Mouse (Mus musculus) G1E (cell line): ENCODE data around the gene E2f8. TPM values are rescaled to one million over a fixed set of nuclear protein-coding genes. Genes with fewer than 3 reads are reported as not detected.

Experiments used
- ATAC-seq: 2 replicates; pipeline ENCODE4 v1.8.0; 2016; ENCODE audit warnings: mild to moderate bottlenecking; ENCODE audit not compliant: insufficient number of reproducible peaks, poor library complexity, low FRiP score, severe bottlenecking; ENCODE audit errors: extremely low read depth
- DNase-seq: peaks from one replicate; pipeline ENCODE4 v3.0.0; 2012; ENCODE audit warnings: low spot score
- H3K27me3 ChIP-seq: 2 replicates; pipeline ENCODE4 v1.6.1; 2012; ENCODE audit warnings: mild to moderate bottlenecking, low read length, inconsistent platforms; ENCODE audit not compliant: insufficient read depth
- H3K36me3 ChIP-seq: replicated peaks from 2 replicates; pipeline ENCODE3; 2012; ENCODE audit warnings: mild to moderate bottlenecking, inconsistent platforms
- H3K4me1 ChIP-seq: 2 replicates; pipeline ENCODE4 v1.6.1; 2012; ENCODE audit warnings: low read depth, low read length, inconsistent platforms, mixed read lengths; ENCODE audit not compliant: insufficient read depth
- H3K4me3 ChIP-seq: 2 replicates; pipeline ENCODE4 v1.5.1; 2012; ENCODE audit warnings: low read depth, mild to moderate bottlenecking, inconsistent platforms, low read length, moderate library complexity, mixed read lengths
- H3K9me3 ChIP-seq: replicated peaks from 2 replicates; pipeline ENCODE4 v1.6.1; 2012; ENCODE audit warnings: inconsistent platforms
- CTCF ChIP-seq: IDR thresholded peaks from 2 replicates; pipeline ENCODE4 v1.5.1; 2012; ENCODE audit warnings: low read depth, low read length, inconsistent platforms, mixed read lengths
- GATA1 ChIP-seq: IDR thresholded peaks from 2 replicates; pipeline ENCODE4 v1.6.1; 2012; ENCODE audit warnings: borderline replicate concordance, low read length, inconsistent platforms, mixed read lengths
- GATA2 ChIP-seq: IDR thresholded peaks from 2 replicates; pipeline ENCODE4 v1.6.1; 2012; ENCODE audit warnings: low read depth, low read length, inconsistent platforms, borderline replicate concordance
- POLR2AphosphoS5 ChIP-seq: IDR thresholded peaks from 2 replicates; pipeline ENCODE4 v1.6.1; 2012; ENCODE audit warnings: low read depth, low read length, inconsistent platforms; ENCODE audit not compliant: insufficient replicate concordance
- TAL1 ChIP-seq: conservative IDR thresholded peaks from 2 replicates; pipeline ENCODE4 v1.6.1; 2012; ENCODE audit warnings: low read depth, low read length, inconsistent platforms, mixed read lengths
- polyA plus RNA-seq: library from polyadenylated mRNA; stranded (reverse); fragments of >175 nt; gene quantifications from 2 replicates; pipeline ENCODE4 v1.2.3, GENCODE M21; 2012
- total RNA-seq, 2 experiments: library from RNA; stranded (forward) in 1 of 2; stranded (reverse) in 1 of 2; fragments of 200-1000 nt in 1 of 2; fragments of >200 nt in 1 of 2; fragmentation: Nextera tagmentation in 1 of 2; gene quantifications; 2 replicates each; pipeline ENCODE4 v1.2.3; 2014 to 2017

Gene E2f8
- total and polyA plus RNA-seq, 3 experiments: 25.0 to 133 (median 35.0) TPM

- H3K9me3 ChIP-seq: no peaks in the 10 kb centered on the region
- no peak for DNase-seq
- H3K27me3 ChIP-seq: no peaks in the 10 kb centered on the region
- H3K36me3 ChIP-seq: peaks cover 94% of the 10 kb centered on the region
- no peak overlapping the region for H3K4me3 ChIP-seq
- no peak for TF ChIP-seq GATA2
- no peak for TF ChIP-seq CTCF
- no peak for TF ChIP-seq GATA1
- no peak for TF ChIP-seq TAL1
- TF ChIP-seq POLR2AphosphoS5: no peak
- ATAC-seq: no peak
- H3K4me1 ChIP-seq: no peaks in the 10 kb centered on the region
Measured at GRCm38 (mm10) chr7:48823621-48824020, 57.8 kb downstream of the E2f8 start.

GRCm38 (mm10) chr7:48821654-48822053, 59.7 kb downstream of the E2f8 start:
- Histone ChIP-seq H3K4me3 (no peak overlapping the region), H3K36me3 (peaks cover 99% of the 10 kb centered on the region), H3K9me3 (no peaks in the 10 kb centered on the region), H3K4me1 (no peaks in the 10 kb centered on the region), H3K27me3 (no peaks in the 10 kb centered on the region)
- ATAC-seq: no peak
- no peak for DNase-seq
- TF ChIP-seq GATA2 (no peak), TAL1 (no peak), POLR2AphosphoS5 (no peak), CTCF (no peak), GATA1 (no peak)

Other genes with a start within 250 kb of the E2f8 start
- not detected in 2 replicates for gene Mrgprb3, start 237.8 kb downstream of the E2f8 start, total RNA-seq (2014; fragmentation: Nextera tagmentation)
- gene Mrgprb3, start 237.8 kb downstream of the E2f8 start, total RNA-seq (2017): not detected in 2 replicates
- not detected in 2 replicates for gene Mrgprb3, start 237.8 kb downstream of the E2f8 start, polyA plus RNA-seq
- gene Zdhhc13, start 92.6 kb downstream of the E2f8 start, total RNA-seq (2014; fragmentation: Nextera tagmentation): 35.2 and 37.5 TPM in 2 replicates
- 28.5 and 31.0 TPM in 2 replicates for gene Zdhhc13, start 92.6 kb downstream of the E2f8 start, total RNA-seq (2017)
- gene Zdhhc13, start 92.6 kb downstream of the E2f8 start, polyA plus RNA-seq: 4.1 and 6.5 TPM in 2 replicates
- gene Csrp3, start 33.6 kb downstream of the E2f8 start, total RNA-seq (2014; fragmentation: Nextera tagmentation): not detected in 2 replicates
- gene Csrp3, start 33.6 kb downstream of the E2f8 start, total RNA-seq (2017): 0.23 TPM in 1 of 2 replicates, not detected in the other
- gene Csrp3, start 33.6 kb downstream of the E2f8 start, polyA plus RNA-seq: not detected in 2 replicates
- gene Nav2, start 27.1 kb upstream of the E2f8 start, total RNA-seq (2014; fragmentation: Nextera tagmentation): not detected in 2 replicates
- gene Nav2, start 27.1 kb upstream of the E2f8 start, total RNA-seq (2017): 0.52 and 1.0 TPM in 2 replicates
- 0.01 TPM in 1 of 2 replicates, not detected in the other for gene Nav2, start 27.1 kb upstream of the E2f8 start, polyA plus RNA-seq